Mouse (Mus musculus) testis, adult 2 months (tissue): Measurements from ENCODE around the gene Ppil6.

Source experiments
- CTCF ChIP-seq: fragments of 200-500 bp; IDR thresholded peaks from 2 replicates; pipeline ENCODE4 v1.5.1; 2012; ENCODE audit warnings: low read depth, mild to moderate bottlenecking, inconsistent platforms, low read length, moderate library complexity; ENCODE audit not compliant: control insufficient read depth, insufficient read depth, insufficient replicate concordance
- POLR2A ChIP-seq: fragments of 200-500 bp; IDR thresholded peaks from 2 replicates; pipeline ENCODE4 v1.6.1; 2012; ENCODE audit warnings: low read depth, mild to moderate bottlenecking, inconsistent platforms, low read length, moderate library complexity; ENCODE audit not compliant: control insufficient read depth

DNA sequence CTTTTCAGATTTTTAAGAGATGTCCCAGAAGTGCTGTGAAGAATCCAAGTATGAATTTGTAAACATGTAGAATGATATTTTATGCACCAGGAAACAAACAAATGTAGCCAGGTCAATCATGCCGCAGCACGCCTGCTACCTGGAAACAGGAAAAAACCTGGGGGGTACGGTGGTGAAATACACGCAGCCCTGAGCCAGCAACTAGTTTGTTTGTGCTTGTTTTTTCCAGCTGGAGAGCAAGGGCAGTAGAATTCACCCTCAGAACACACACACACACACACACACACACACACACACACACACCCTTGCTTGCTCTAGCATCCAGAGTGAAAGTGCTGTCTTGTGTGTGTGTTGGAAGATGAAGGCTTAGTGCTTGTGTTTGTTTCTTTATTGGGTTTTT is 872 bp downstream of the Ppil6 start:
- TF ChIP-seq POLR2A = no peak
- TF ChIP-seq CTCF = no peak
